Mouse (Mus musculus): ENCODE measurements around the gene Ostm1. TPM values are rescaled to one million over a fixed set of nuclear protein-coding genes. Genes with fewer than 3 reads are reported as not detected.
A peak's percentile ranks its signal among the peaks of the same experiment; 100 is the strongest.

Ostm1 gene
- total RNA-seq (2015) (40.5 and 42.3 TPM in 2 replicates), total RNA-seq (2017) (46.4 and 47.3 TPM in 2 replicates)

- no peak for ATAC-seq (replicated peaks; ENCODE audit: poor library complexity)
Observed at GRCm38 (mm10) chr10:42583157-42583872, at the start of gene Ostm1, which contains the start of gene Nr2e1. Gene Ostm1, plus strand, starts transcription at chr10:42583822. Gene Nr2e1, minus strand, starts transcription at chr10:42583632.

- ATAC-seq (replicated peaks; ENCODE audit: poor library complexity): peak; percentile 71
Observed at GRCm38 (mm10) chr10:42533836-42534453, 49.7 kb upstream of the Ostm1 start.

GRCm38 (mm10) chr10:42537571-42538316 lies 45.9 kb upstream of the Ostm1 start:
- peak; percentile 89 for ATAC-seq (replicated peaks; ENCODE audit: poor library complexity)

GRCm38 (mm10) chr10:42545707-42546503 lies 37.7 kb upstream of the Ostm1 start:
- no peak for ATAC-seq (replicated peaks; ENCODE audit: poor library complexity)

GRCm38 (mm10) chr10:42546507-42546906 lies 37.1 kb upstream of the Ostm1 start:
- no peak for ATAC-seq (replicated peaks; ENCODE audit: poor library complexity)

GRCm38 (mm10) chr10:42559581-42560200 lies 23.9 kb upstream of the Ostm1 start:
- peak; percentile 34; the same call in 1 of the 2 replicates for ATAC-seq (replicated peaks; ENCODE audit: poor library complexity)

- ATAC-seq (replicated peaks; ENCODE audit: poor library complexity): peak; percentile 94
Observed at GRCm38 (mm10) chr10:42562272-42562671, 21.4 kb upstream of the Ostm1 start.

GRCm38 (mm10) chr10:42572567-42572966 lies 11.1 kb upstream of the Ostm1 start:
- ATAC-seq (replicated peaks; ENCODE audit: poor library complexity): no peak

GRCm38 (mm10) chr10:42572971-42573370 lies 10.7 kb upstream of the Ostm1 start:
- ATAC-seq (replicated peaks; ENCODE audit: poor library complexity): no peak

GRCm38 (mm10) chr10:42574639-42575038 lies 9.0 kb upstream of the Ostm1 start:
- ATAC-seq (replicated peaks; ENCODE audit: poor library complexity): peak; percentile 75

- ATAC-seq (replicated peaks; ENCODE audit: poor library complexity): no peak
Observed at GRCm38 (mm10) chr10:42577525-42578280, 5.9 kb upstream of the Ostm1 start.

- ATAC-seq (replicated peaks; ENCODE audit: poor library complexity): no peak
Observed at GRCm38 (mm10) chr10:42578281-42578675, 5.3 kb upstream of the Ostm1 start.

GRCm38 (mm10) chr10:42578698-42579474 lies 4.7 kb upstream of the Ostm1 start:
- ATAC-seq (replicated peaks; ENCODE audit: poor library complexity): no peak

GRCm38 (mm10) chr10:42579475-42580130 lies 4.0 kb upstream of the Ostm1 start:
- ATAC-seq (replicated peaks; ENCODE audit: poor library complexity): no peak

GRCm38 (mm10) chr10:42580131-42580950 lies 3.3 kb upstream of the Ostm1 start:
- ATAC-seq (replicated peaks; ENCODE audit: poor library complexity): no peak

GRCm38 (mm10) chr10:42580951-42581277 lies 2.7 kb upstream of the Ostm1 start:
- ATAC-seq (replicated peaks; ENCODE audit: poor library complexity): no peak

GRCm38 (mm10) chr10:42581694-42582565 lies 1.7 kb upstream of the Ostm1 start:
- ATAC-seq (replicated peaks; ENCODE audit: poor library complexity): no peak
